Mouse (Mus musculus): Measurements from ENCODE around the gene 4921517D22Rik. TPM values are rescaled to one million over a fixed set of nuclear protein-coding genes. Genes with fewer than 3 reads are reported as not detected.

4921517D22Rik gene
- total RNA-seq, 2 experiments from 2014 or later: not detected

Other genes starting within 250 kb of the 4921517D22Rik start
- 10.9 and 13.6 TPM in 2 replicates for gene Agtpbp1, start 108.9 kb downstream of the 4921517D22Rik start, total RNA-seq (2015; ENCODE audit: low replicate concordance)
- gene Agtpbp1, start 108.9 kb downstream of the 4921517D22Rik start, total RNA-seq (2017; ENCODE audit: low replicate concordance): 28.9 and 35.5 TPM in 2 replicates
- gene Naa35, start 108.8 kb downstream of the 4921517D22Rik start, total RNA-seq (2015; ENCODE audit: low replicate concordance): 9.4 and 44.6 TPM in 2 replicates
- gene Naa35, start 108.8 kb downstream of the 4921517D22Rik start, total RNA-seq (2017; ENCODE audit: low replicate concordance): 17.1 and 31.0 TPM in 2 replicates
- gene Golm1, start 18.3 kb downstream of the 4921517D22Rik start, total RNA-seq (2015; ENCODE audit: low replicate concordance): 13.4 and 16.1 TPM in 2 replicates
- 21.4 and 25.2 TPM in 2 replicates for gene Golm1, start 18.3 kb downstream of the 4921517D22Rik start, total RNA-seq (2017; ENCODE audit: low replicate concordance)
- not detected in 2 replicates for gene Spata31d1a, start 16.2 kb upstream of the 4921517D22Rik start, total RNA-seq (2015; ENCODE audit: low replicate concordance)
- gene Spata31d1a, start 16.2 kb upstream of the 4921517D22Rik start, total RNA-seq (2017; ENCODE audit: low replicate concordance): not detected in 2 replicates
- not detected in 2 replicates for gene Spata31d1b, start 18.2 kb upstream of the 4921517D22Rik start, total RNA-seq (2015; ENCODE audit: low replicate concordance)
- not detected in 2 replicates for gene Spata31d1b, start 18.2 kb upstream of the 4921517D22Rik start, total RNA-seq (2017; ENCODE audit: low replicate concordance)
- not detected in 2 replicates for gene Spata31d1d, start 37.6 kb upstream of the 4921517D22Rik start, total RNA-seq (2015; ENCODE audit: low replicate concordance)
- 0.26 TPM in 1 of 2 replicates, not detected in the other for gene Spata31d1d, start 37.6 kb upstream of the 4921517D22Rik start, total RNA-seq (2017; ENCODE audit: low replicate concordance)
- 0.77 TPM in 1 of 2 replicates, not detected in the other for gene 1700014D04Rik, start 52.6 kb upstream of the 4921517D22Rik start, total RNA-seq (2015; ENCODE audit: low replicate concordance)
- 0.42 and 4.8 TPM in 2 replicates for gene 1700014D04Rik, start 52.6 kb upstream of the 4921517D22Rik start, total RNA-seq (2017; ENCODE audit: low replicate concordance)
- gene Isca1, start 75.7 kb upstream of the 4921517D22Rik start, total RNA-seq (2015; ENCODE audit: low replicate concordance): 667 and 741 TPM in 2 replicates
- gene Isca1, start 75.7 kb upstream of the 4921517D22Rik start, total RNA-seq (2017; ENCODE audit: low replicate concordance): 673 and 742 TPM in 2 replicates
- not detected in 2 replicates for gene Gm49354, start 88.1 kb upstream of the 4921517D22Rik start, total RNA-seq (2015; ENCODE audit: low replicate concordance)
- gene Gm49354, start 88.1 kb upstream of the 4921517D22Rik start, total RNA-seq (2017; ENCODE audit: low replicate concordance): 254 and 1,206 TPM in 2 replicates
- 557 and 663 TPM in 2 replicates for gene Tut7, start 129.0 kb upstream of the 4921517D22Rik start, total RNA-seq (2015; ENCODE audit: low replicate concordance)
- gene Tut7, start 129.0 kb upstream of the 4921517D22Rik start, total RNA-seq (2017; ENCODE audit: low replicate concordance): 973 and 1,053 TPM in 2 replicates

Measured in erythroblast, adult 5-6 weeks (primary cell).